Mouse (Mus musculus) kidney, embryonic 14.5 days (tissue): Measurements from ENCODE around the gene Olfr130. TPM values are rescaled to one million over a fixed set of nuclear protein-coding genes. Genes with fewer than 3 reads are reported as not detected.

Experiments used
- ATAC-seq: fragments of 200-750 bp; cut with Nextera tagmentation; 2 replicates; pipeline ENCODE4 v1.8.0; 2017; ENCODE audit warnings: moderate number of reproducible peaks, mild to moderate bottlenecking, moderate TSS enrichment, moderate library complexity; ENCODE audit not compliant: low FRiP score, low TSS enrichment
- H3K27ac ChIP-seq: fragments of 300-500 bp; sonication (generic); 2 replicates; pipeline ENCODE4 v1.5.1; 2014; ENCODE audit warnings: low read depth, mild to moderate bottlenecking, low read length, moderate library complexity, mixed read lengths
- H3K27me3 ChIP-seq: fragments of 300-500 bp; sonication (generic); 2 replicates; pipeline ENCODE4 v1.6.1; 2014; ENCODE audit warnings: mild to moderate bottlenecking, low read length; ENCODE audit not compliant: control insufficient read depth, insufficient read depth
- H3K36me3 ChIP-seq: fragments of 300-500 bp; sonication (generic); 2 replicates; pipeline ENCODE4 v1.6.1; 2014; ENCODE audit warnings: low read length, mixed read lengths; ENCODE audit not compliant: control insufficient read depth, insufficient read depth
- H3K4me1 ChIP-seq: fragments of 300-500 bp; sonication (generic); 2 replicates; pipeline ENCODE4 v1.6.1; 2014; ENCODE audit warnings: low read length, mixed read lengths; ENCODE audit not compliant: control insufficient read depth, insufficient read depth
- H3K4me2 ChIP-seq: fragments of 300-500 bp; sonication (generic); replicated peaks from 2 replicates; pipeline ENCODE4 v1.6.1; 2014; ENCODE audit warnings: low read depth, mild to moderate bottlenecking, low read length
- H3K4me3 ChIP-seq: fragments of 300-500 bp; sonication (generic); 2 replicates; pipeline ENCODE4 v1.5.1; 2014; ENCODE audit warnings: mild to moderate bottlenecking, low read length
- H3K9ac ChIP-seq: fragments of 300-500 bp; sonication (generic); 2 replicates; pipeline ENCODE4 v1.6.1; 2014; ENCODE audit warnings: low read depth, mild to moderate bottlenecking, low read length, moderate library complexity
- H3K9me3 ChIP-seq: fragments of 300-500 bp; sonication (generic); 2 replicates; pipeline ENCODE4 v1.6.1; 2016; ENCODE audit warnings: low read length; ENCODE audit not compliant: control insufficient read depth
- WGBS: fragments of 180-500 bp; shearing (Covaris S2); extraction: QIAGEN DNeasy Blood & Tissue Kit; methylation state at CpG from one replicate; pipeline ENCODE4 v1.1.7; 2014; 5-methylcytosine and 5-hydroxymethylcytosine counted together
- polyA plus RNA-seq: library from polyadenylated mRNA; unstranded; fragments of >200 nt; fragmentation: Nextera tagmentation; extraction: Ambion mirVana; gene quantifications from 2 replicates; pipeline ENCODE4 v1.2.1, GENCODE M21; 2014

Olfr130 gene
- not detected in 2 replicates for polyA plus RNA-seq

DNA sequence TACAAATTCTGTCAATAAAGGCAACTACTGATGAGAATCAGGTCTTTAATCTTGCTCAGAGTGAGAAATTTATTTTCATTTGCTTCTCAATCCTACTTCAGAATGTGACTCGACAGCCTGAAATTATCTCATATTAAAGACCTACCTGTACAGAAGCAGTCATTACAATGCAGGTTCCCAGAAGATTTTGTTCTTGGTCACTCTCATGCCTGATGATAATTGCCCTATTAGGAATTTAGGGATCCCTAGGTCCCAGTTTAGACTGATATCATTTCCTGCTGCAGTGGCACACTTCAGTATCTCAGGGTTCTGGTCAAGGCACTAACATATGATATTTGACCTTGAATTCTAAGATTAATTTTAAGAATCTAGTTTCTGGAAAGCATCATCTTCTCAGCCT, at the start of gene Olfr130:
Olfr130 (plus strand) TSS at position 301 of the 400 bp plus-strand sequence.
- H3K4me2 ChIP-seq = no peak within 1 kb of the TSS
- WGBS = 97% methylated on average over 1 of the region's 1 CpGs
- no peak for ATAC-seq
- no peaks in the 10 kb centered on the region for H3K9me3 ChIP-seq
- H3K9ac ChIP-seq = no peak within 1 kb of the TSS
- H3K4me1 ChIP-seq = no peaks in the 10 kb centered on the region
- no peak within 1 kb of the TSS for H3K27ac ChIP-seq
- H3K4me3 ChIP-seq = no peak within 1 kb of the TSS
- H3K27me3 ChIP-seq = no peaks in the 10 kb centered on the region
- no peaks in the 10 kb centered on the region for H3K36me3 ChIP-seq

DNA sequence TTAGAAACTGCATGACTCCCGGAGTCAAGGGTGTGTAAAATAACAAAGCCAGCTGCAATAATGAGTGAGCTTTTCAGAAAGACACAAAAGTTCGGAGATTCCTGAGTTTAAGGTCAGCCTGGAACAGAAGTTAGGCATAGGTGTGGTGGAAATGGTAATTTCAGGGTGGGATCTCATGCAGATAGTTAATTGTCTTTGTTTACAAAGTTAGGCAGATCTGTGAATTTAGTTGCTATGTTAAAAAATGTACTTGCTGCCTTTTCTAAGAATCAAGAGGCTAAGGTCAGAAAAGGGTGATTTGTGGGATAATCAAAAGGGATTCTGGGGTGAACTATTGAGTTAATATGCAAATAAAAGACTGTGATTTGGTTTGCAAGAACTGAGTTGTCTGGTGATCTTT, 47.4 kb upstream of the Olfr130 start:
- no peak for ATAC-seq
- Histone ChIP-seq H3K36me3 (no peaks in the 10 kb centered on the region), H3K9me3 (no peaks in the 10 kb centered on the region), H3K4me2 (no peak overlapping the region), H3K9ac (no peak overlapping the region), H3K27me3 (no peaks in the 10 kb centered on the region), H3K4me1 (no peaks in the 10 kb centered on the region), H3K4me3 (no peak overlapping the region), H3K27ac (no peak overlapping the region)
- 81% methylated on average over 2 of the region's 2 CpGs for WGBS

DNA sequence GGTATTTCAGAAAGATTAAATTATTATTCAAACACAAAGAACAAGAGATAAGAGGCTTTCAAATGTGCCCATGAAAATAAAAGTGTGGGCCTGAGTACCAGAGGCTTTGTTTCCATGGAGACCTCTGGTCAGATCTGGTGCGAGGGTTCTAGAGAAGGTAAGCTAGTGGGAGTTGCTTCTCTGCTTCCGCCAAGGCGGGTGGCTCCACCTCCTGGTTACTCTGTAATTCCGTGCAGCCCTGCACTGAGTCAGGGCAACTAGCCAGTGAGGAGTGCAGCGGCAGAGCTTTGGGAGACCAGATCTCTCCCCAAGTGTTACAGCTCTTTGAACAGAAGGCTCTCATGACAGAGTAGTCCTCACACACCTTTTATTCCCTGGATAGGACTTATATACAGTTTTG, 37.4 kb upstream of the Olfr130 start:
- no peaks in the 10 kb centered on the region for H3K36me3 ChIP-seq
- H3K4me2 ChIP-seq = no peak overlapping the region
- no peak overlapping the region for H3K4me3 ChIP-seq
- no peak overlapping the region for H3K9ac ChIP-seq
- WGBS = 25% methylated on average over 5 of the region's 5 CpGs
- no peak overlapping the region for H3K27ac ChIP-seq
- no peak for ATAC-seq
- no peaks in the 10 kb centered on the region for H3K9me3 ChIP-seq
- no peaks in the 10 kb centered on the region for H3K27me3 ChIP-seq
- no peaks in the 10 kb centered on the region for H3K4me1 ChIP-seq

DNA sequence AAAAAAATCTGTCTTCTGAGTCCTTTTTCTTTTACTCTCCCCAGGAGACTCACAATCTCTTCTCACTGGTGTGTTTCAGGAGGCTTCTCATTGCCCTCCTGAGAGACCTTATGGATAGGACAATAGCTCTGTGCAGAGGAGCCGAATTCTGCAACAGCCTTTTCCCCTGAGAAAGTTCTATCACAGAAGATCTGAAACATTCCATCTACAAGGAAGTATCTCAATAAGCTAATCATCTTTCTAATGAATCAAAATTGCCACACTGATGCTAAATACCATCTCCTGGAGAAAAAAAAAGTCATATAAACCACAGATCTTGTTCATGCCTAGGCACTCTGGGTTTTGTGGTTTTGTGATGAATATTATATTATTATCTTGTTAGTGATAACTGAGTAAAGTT, 3.7 kb upstream of the Olfr130 start, which contains the start of gene Olfr129:
Olfr129 (minus strand) TSS at position 101 of the 400 bp plus-strand sequence.
- Histone ChIP-seq H3K36me3 (no peaks in the 10 kb centered on the region), H3K27ac (no peak within 1 kb of the TSS), H3K4me1 (no peaks in the 10 kb centered on the region), H3K4me3 (no peak within 1 kb of the TSS), H3K27me3 (no peaks in the 10 kb centered on the region), H3K9ac (no peak within 1 kb of the TSS), H3K4me2 (no peak within 1 kb of the TSS), H3K9me3 (no peaks in the 10 kb centered on the region)
- no peak for ATAC-seq
- 73% methylated on average over 1 of the region's 1 CpGs for WGBS

DNA sequence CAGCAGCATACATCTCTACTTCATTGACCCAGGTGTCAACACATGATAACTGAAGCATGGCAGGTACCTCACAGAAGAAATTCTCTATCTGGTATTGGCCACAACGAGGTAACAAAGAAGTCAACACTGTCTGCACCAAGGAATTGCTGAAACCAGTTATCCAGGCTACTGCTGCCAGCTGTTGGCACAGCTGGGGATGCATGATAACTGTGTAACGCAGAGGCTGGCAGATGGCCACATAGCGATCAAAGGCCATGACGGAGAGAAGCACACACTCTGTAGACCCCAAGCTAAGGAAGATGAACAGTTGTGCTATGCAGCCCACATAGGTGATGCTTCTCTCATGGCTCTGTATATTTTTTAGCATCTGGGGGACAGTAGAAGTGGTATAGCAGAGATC, 18.6 kb downstream of the Olfr130 start:
- H3K36me3 ChIP-seq = no peaks in the 10 kb centered on the region
- H3K9me3 ChIP-seq = no peaks in the 10 kb centered on the region
- no peak overlapping the region for H3K4me3 ChIP-seq
- ATAC-seq = no peak
- H3K4me1 ChIP-seq = no peaks in the 10 kb centered on the region
- no peaks in the 10 kb centered on the region for H3K27me3 ChIP-seq
- H3K4me2 ChIP-seq = no peak overlapping the region
- H3K9ac ChIP-seq = no peak overlapping the region
- WGBS = 81% methylated on average over 4 of the region's 4 CpGs
- H3K27ac ChIP-seq = no peak overlapping the region

DNA sequence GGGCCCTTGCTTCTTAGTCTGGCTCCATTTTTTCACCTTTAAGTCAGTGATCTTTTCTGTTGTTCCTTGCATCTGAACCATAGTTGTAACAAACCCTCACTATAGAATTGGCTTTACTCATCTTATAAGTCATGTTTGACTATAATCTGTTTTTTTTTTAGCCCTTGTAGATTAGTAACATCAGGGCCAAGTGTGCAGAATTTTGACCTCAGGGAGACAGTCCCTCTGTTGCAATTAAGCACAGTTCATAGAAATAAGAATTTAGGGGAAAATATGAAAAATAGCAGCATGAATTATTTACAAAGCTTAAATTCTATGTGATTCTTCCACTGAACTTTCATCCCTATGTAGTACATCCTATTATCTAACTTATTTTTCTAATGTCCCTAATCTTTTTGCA, 24.9 kb downstream of the Olfr130 start, which contains the start of gene Olfr131:
Olfr131 (minus strand) TSS at position 101 of the 400 bp plus-strand sequence.
- Histone ChIP-seq H3K4me2 (no peak within 1 kb of the TSS), H3K9me3 (no peaks in the 10 kb centered on the region), H3K27me3 (no peaks in the 10 kb centered on the region), H3K9ac (no peak within 1 kb of the TSS), H3K36me3 (no peaks in the 10 kb centered on the region), H3K4me3 (no peak within 1 kb of the TSS), H3K27ac (no peak within 1 kb of the TSS), H3K4me1 (no peaks in the 10 kb centered on the region)
- no peak for ATAC-seq

Other genes starting within 250 kb of the Olfr130 start
- gene Olfr125, start 231.0 kb upstream of the Olfr130 start, polyA plus RNA-seq = not detected in 2 replicates
- gene Olfr126, start 216.4 kb upstream of the Olfr130 start, polyA plus RNA-seq = not detected in 2 replicates
- not detected in 2 replicates for gene Olfr127, start 163.5 kb upstream of the Olfr130 start, polyA plus RNA-seq
- not detected in 2 replicates for gene Olfr128, start 143.4 kb upstream of the Olfr130 start, polyA plus RNA-seq
- gene Olfr761, start 110.8 kb upstream of the Olfr130 start, polyA plus RNA-seq = not detected in 2 replicates
- gene Olfr129, start 3.8 kb upstream of the Olfr130 start, polyA plus RNA-seq = not detected in 2 replicates
- not detected in 2 replicates for gene Olfr131, start 24.8 kb downstream of the Olfr130 start, polyA plus RNA-seq
- not detected in 2 replicates for gene Olfr132, start 70.6 kb downstream of the Olfr130 start, polyA plus RNA-seq
- not detected in 2 replicates for gene Olfr133, start 81.4 kb downstream of the Olfr130 start, polyA plus RNA-seq
- gene Olfr134, start 107.5 kb downstream of the Olfr130 start, polyA plus RNA-seq = not detected in 2 replicates
- not detected in 2 replicates for gene Olfr135, start 140.4 kb downstream of the Olfr130 start, polyA plus RNA-seq
- gene Olfr138, start 197.1 kb downstream of the Olfr130 start, polyA plus RNA-seq = not detected in 2 replicates
- gene Olfr137, start 243.6 kb downstream of the Olfr130 start, polyA plus RNA-seq = not detected in 2 replicates